Mouse (Mus musculus) cerebellum, adult 2 months (tissue): ENCODE data around the gene Zdhhc17.

Experiments
- CTCF ChIP-seq: fragments of 200-500 bp; IDR thresholded peaks from 2 replicates; pipeline ENCODE4 v1.5.1; 2011; ENCODE audit warnings: low read depth, mild to moderate bottlenecking, control low read depth, low read length, moderate library complexity, borderline replicate concordance; ENCODE audit not compliant: insufficient read depth
- POLR2A ChIP-seq: fragments of 200-500 bp; IDR thresholded peaks from 2 replicates; pipeline ENCODE4 v1.6.1; 2011; ENCODE audit warnings: low read length, control low read depth, borderline replicate concordance; ENCODE audit not compliant: insufficient read depth

GRCm38 (mm10) chr10:110941968-110942367 lies 68.0 kb downstream of the Zdhhc17 start:
- TF ChIP-seq POLR2A (no peak), CTCF (no peak)
